Comparison of ENCODE assay signal across 8 mouse cellular contexts in the genomic region with DNA sequence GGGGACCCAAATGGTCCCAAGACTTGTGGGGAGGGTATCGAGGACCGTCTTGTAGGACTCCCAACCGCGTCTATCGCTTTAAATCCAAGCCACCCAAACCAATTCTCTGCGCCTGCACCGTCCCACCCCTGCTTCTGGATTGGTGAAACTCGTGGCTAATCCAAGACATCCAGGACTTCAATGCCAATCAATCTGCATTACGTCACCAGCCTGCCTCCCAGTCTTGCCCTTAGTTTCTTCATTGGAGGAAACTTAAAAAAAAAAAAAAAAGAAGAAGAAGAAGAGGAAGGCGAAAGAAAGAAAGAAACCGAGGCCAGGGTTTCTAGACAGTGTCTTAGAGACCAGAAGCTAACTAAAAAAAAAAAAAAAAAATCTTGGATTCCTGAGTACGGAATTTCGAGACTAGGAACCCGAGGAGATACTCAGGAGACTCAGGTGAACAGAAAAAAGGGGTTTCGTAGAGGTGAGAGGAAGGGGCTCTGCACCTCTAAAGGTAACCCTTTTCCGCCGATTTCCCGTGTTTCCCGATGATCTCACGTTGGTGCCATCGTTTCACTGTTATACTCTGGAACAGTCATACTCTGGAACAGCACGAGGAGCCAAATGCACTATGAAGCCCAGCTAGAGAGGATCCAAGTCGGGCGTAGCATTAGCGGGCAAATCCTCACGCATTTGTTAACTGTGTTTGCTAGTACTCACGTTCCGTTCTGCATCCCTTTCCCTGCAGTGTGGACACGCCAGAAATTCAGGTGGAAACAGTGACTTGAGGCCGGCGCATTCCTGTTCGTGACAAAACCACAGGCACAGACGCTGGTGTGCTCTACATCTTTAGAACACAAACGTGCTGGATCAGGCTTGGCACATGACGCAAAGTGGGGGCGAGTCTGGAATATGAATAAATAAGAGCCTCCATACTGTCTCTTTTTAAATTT. TPM values are rescaled to one million over a fixed set of nuclear protein-coding genes. Genes with fewer than 3 reads are reported as not detected.
DNase-seq lines count a peak whose midpoint lies in the region; ATAC-seq and TF ChIP-seq lines count a peak whose summit lies in the region.

A gene (minus strand): TSS at position 75 of the 932 bp plus-strand sequence.

- peak; percentile 88 for ATAC-seq in heart, embryonic 15.5 days (replicated peaks; ENCODE audit: insufficient number of reproducible peaks, insufficient read depth, low FRiP score, low read depth)
- ATAC-seq in liver, embryonic 12.5 days = peak; percentile 85
- ATAC-seq in stomach, embryonic 14.5 days (ENCODE audit: insufficient number of reproducible peaks, insufficient read depth, low FRiP score, low read depth) = peak; percentile 91

- H3K27me3 ChIP-seq in ES-Bruce4 (ENCODE audit: control insufficient read depth, insufficient read depth, low read length, poor library complexity, severe bottlenecking) = no peaks in the 10 kb centered on the region
- peaks cover 6% of the 10 kb centered on the region; the same call in 1 of the 2 replicates for H3K27me3 ChIP-seq in forebrain, embryonic 10.5 days (ENCODE audit: poor library complexity, severe bottlenecking)
- peaks cover 7% of the 10 kb centered on the region; the same call in 1 of the 2 replicates for H3K27me3 ChIP-seq in heart, embryonic 15.5 days
- H3K27me3 ChIP-seq in liver, embryonic 12.5 days (replicated peaks) = peaks cover 6% of the 10 kb centered on the region
- H3K27me3 ChIP-seq in stomach, embryonic 14.5 days (ENCODE audit: control insufficient read depth, insufficient read depth, low read length) = no peaks in the 10 kb centered on the region

- 4% methylated on average over 36 of the region's 36 CpGs for WGBS in forebrain, embryonic 10.5 days
- WGBS in heart, embryonic 15.5 days = 1% methylated on average over 36 of the region's 36 CpGs
- 1% methylated on average over 36 of the region's 36 CpGs for WGBS in liver, embryonic 12.5 days (ENCODE audit: insufficient replicate concordance)
- 2% methylated on average over 36 of the region's 36 CpGs for WGBS in stomach, embryonic 14.5 days

- no peak for TF ChIP-seq EP300 in ES-Bruce4 (IDR thresholded peaks at IDR 0.05; ENCODE audit: insufficient read depth, low read depth, low read length)

- no peaks in the 10 kb centered on the region for H3K9me3 ChIP-seq in ES-Bruce4 (replicated peaks; ENCODE audit: control insufficient read depth, insufficient read depth, low read length, poor library complexity, severe bottlenecking)
- no peaks in the 10 kb centered on the region for H3K9me3 ChIP-seq in forebrain, embryonic 10.5 days
- no peaks in the 10 kb centered on the region for H3K9me3 ChIP-seq in heart, embryonic 15.5 days (replicated peaks)
- no peaks in the 10 kb centered on the region for H3K9me3 ChIP-seq in liver, embryonic 12.5 days (replicated peaks)
- H3K9me3 ChIP-seq in stomach, embryonic 14.5 days (ENCODE audit: control insufficient read depth, low read depth, low read length) = no peaks in the 10 kb centered on the region

- no peak for TF ChIP-seq CTCF in ES-Bruce4 (IDR thresholded peaks at IDR 0.05; ENCODE audit: low read depth, low read length)

- peak within 1 kb of the TSS; percentile 98 for H3K4me3 ChIP-seq in ES-Bruce4 (ENCODE audit: low read depth, low read length)
- peak within 1 kb of the TSS; percentile 66 for H3K4me3 ChIP-seq in forebrain, embryonic 10.5 days
- peak within 1 kb of the TSS; percentile 78 for H3K4me3 ChIP-seq in heart, embryonic 15.5 days
- peak within 1 kb of the TSS; percentile 76 for H3K4me3 ChIP-seq in liver, embryonic 12.5 days
- peak within 1 kb of the TSS; percentile 74 for H3K4me3 ChIP-seq in stomach, embryonic 14.5 days (ENCODE audit: low read depth, low read length)

- H3K9ac ChIP-seq in ES-Bruce4 (ENCODE audit: low read depth, poor library complexity, severe bottlenecking) = peak within 1 kb of the TSS; percentile 90
- H3K9ac ChIP-seq in heart, embryonic 15.5 days = peak within 1 kb of the TSS; percentile 80
- peak within 1 kb of the TSS; percentile 78 for H3K9ac ChIP-seq in liver, embryonic 12.5 days
- peak within 1 kb of the TSS; percentile 58 for H3K9ac ChIP-seq in stomach, embryonic 14.5 days (replicated peaks; ENCODE audit: low read depth, low read length)

- H3K36me3 ChIP-seq in ES-Bruce4 (ENCODE audit: control insufficient read depth, insufficient read depth, low read length, poor library complexity, severe bottlenecking) = peaks cover 31% of the 10 kb centered on the region
- H3K36me3 ChIP-seq in forebrain, embryonic 10.5 days (replicated peaks) = peaks cover 34% of the 10 kb centered on the region
- peaks cover 33% of the 10 kb centered on the region for H3K36me3 ChIP-seq in heart, embryonic 15.5 days
- H3K36me3 ChIP-seq in liver, embryonic 12.5 days = peaks cover 34% of the 10 kb centered on the region
- peaks cover 33% of the 10 kb centered on the region for H3K36me3 ChIP-seq in stomach, embryonic 14.5 days (ENCODE audit: control insufficient read depth, insufficient read depth, low read length)

- peak within 1 kb of the TSS; percentile 69 for H3K27ac ChIP-seq in ES-Bruce4 (ENCODE audit: insufficient read depth, low read length)
- H3K27ac ChIP-seq in forebrain, embryonic 10.5 days = peak within 1 kb of the TSS; percentile 92
- H3K27ac ChIP-seq in heart, embryonic 15.5 days = peak within 1 kb of the TSS; percentile 89
- H3K27ac ChIP-seq in liver, embryonic 12.5 days = peak within 1 kb of the TSS; percentile 80
- peak within 1 kb of the TSS; percentile 94 for H3K27ac ChIP-seq in stomach, embryonic 14.5 days (ENCODE audit: low read length)

- DNase-seq in c-Kit-positive CD71-positive TER-119-negative erythroid progenitor cells, embryonic 14.5 days (ENCODE audit: low read depth) = peak; percentile 95
- peak; percentile 92 for DNase-seq in forebrain, embryonic 10.5 days (ENCODE audit: extremely low spot score, low spot score)
- peak; percentile 96 for DNase-seq in kidney, postnatal 14 days
- DNase-seq in naive thymus-derived CD4-positive, alpha-beta T cell, adult 2 months (ENCODE audit: low read depth) = peak; percentile 75

- H3K4me2 ChIP-seq in heart, embryonic 15.5 days = peak within 1 kb of the TSS; percentile 74
- H3K4me2 ChIP-seq in liver, embryonic 12.5 days = peak within 1 kb of the TSS; percentile 79
- H3K4me2 ChIP-seq in stomach, embryonic 14.5 days (replicated peaks; ENCODE audit: low read depth, low read length) = peak within 1 kb of the TSS; percentile 71

- H3K4me1 ChIP-seq in ES-Bruce4 (ENCODE audit: control insufficient read depth, insufficient read depth, low read length) = peaks cover 2% of the 10 kb centered on the region
- peaks cover 51% of the 10 kb centered on the region for H3K4me1 ChIP-seq in forebrain, embryonic 10.5 days
- H3K4me1 ChIP-seq in heart, embryonic 15.5 days (replicated peaks) = peaks cover 24% of the 10 kb centered on the region
- H3K4me1 ChIP-seq in liver, embryonic 12.5 days = peaks cover 52% of the 10 kb centered on the region
- H3K4me1 ChIP-seq in stomach, embryonic 14.5 days (ENCODE audit: control insufficient read depth, insufficient read depth, low read length) = peaks cover 15% of the 10 kb centered on the region; the same call in 1 of the 2 replicates

- peak; percentile 58 for TF ChIP-seq POLR2A in ES-Bruce4 (IDR thresholded peaks at IDR 0.05; ENCODE audit: insufficient read depth, low read length)

RNA-seq across cellular contexts. Expression of the gene that starts here (rescaled TPM):
- 71.0 and 75.9 TPM in 2 replicates for polyA plus RNA-seq in ES-Bruce4 (2011; ENCODE audit: insufficient read depth, insufficient read length, low read depth, missing spikeins)
- polyA plus RNA-seq in forebrain, embryonic 10.5 days (2016; fragmentation: Nextera tagmentation; extraction: Ambion mirVana) = 188 and 190 TPM in 2 replicates
- polyA plus RNA-seq in heart, embryonic 15.5 days (2015; fragmentation: Nextera tagmentation; extraction: Ambion mirVana) = 100 and 119 TPM in 2 replicates
- 75.2 and 81.9 TPM in 2 replicates for polyA plus RNA-seq in liver, embryonic 12.5 days (2016; fragmentation: Nextera tagmentation; extraction: Ambion mirVana)
- 124 and 141 TPM in 2 replicates for polyA plus RNA-seq in stomach, embryonic 14.5 days (2014; fragmentation: Nextera tagmentation; extraction: Ambion mirVana)

Comparison
In these comparisons a context has a peak if more than half of its experiments do, and no peak if none do; other contexts are left out.
1. Peak in every context shown above with its lines: DNase-seq, ATAC-seq, H3K4me3 ChIP-seq and H3K27ac ChIP-seq.